Mouse (Mus musculus) neural tube, postnatal 0 days (tissue): Measurements from ENCODE around the gene Aox1. TPM values are rescaled to one million over a fixed set of nuclear protein-coding genes. Genes with fewer than 3 reads are reported as not detected.

ENCODE experiments used
- polyA plus RNA-seq: library from polyadenylated mRNA; unstranded; fragments of >200 nt; fragmentation: Nextera tagmentation; extraction: Ambion mirVana; gene quantifications from 2 replicates; pipeline ENCODE4 v1.2.1, GENCODE M21; 2015

Gene Aox1
- polyA plus RNA-seq, result 0.68 and 0.72 TPM in 2 replicates

DNA sequence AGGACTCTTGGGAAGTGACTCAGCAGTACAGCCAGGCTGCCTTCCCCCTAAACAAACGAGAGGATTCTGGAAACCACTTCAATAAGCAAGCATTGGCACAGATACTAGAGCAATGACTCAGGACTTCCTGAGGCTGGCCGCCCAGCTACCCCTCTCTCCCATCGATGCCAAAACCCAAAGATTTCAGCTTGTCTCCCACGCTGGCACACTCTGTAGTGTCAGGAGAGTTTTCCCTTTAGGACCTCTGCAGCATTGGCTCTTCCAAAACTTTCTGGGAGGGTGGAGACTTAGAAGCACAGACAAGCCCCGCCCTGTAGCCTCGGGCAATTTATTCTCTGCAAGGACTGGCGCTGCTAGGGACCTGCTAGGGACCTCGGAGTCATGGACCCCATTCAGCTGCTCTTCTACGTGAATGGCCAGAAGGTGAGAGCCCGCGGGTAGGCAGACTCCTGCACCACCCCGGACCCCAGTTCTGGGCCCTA is at the start of gene Aox1:
Aox1 (plus strand) TSS at position 296 of the 482 bp plus-strand sequence.

DNA sequence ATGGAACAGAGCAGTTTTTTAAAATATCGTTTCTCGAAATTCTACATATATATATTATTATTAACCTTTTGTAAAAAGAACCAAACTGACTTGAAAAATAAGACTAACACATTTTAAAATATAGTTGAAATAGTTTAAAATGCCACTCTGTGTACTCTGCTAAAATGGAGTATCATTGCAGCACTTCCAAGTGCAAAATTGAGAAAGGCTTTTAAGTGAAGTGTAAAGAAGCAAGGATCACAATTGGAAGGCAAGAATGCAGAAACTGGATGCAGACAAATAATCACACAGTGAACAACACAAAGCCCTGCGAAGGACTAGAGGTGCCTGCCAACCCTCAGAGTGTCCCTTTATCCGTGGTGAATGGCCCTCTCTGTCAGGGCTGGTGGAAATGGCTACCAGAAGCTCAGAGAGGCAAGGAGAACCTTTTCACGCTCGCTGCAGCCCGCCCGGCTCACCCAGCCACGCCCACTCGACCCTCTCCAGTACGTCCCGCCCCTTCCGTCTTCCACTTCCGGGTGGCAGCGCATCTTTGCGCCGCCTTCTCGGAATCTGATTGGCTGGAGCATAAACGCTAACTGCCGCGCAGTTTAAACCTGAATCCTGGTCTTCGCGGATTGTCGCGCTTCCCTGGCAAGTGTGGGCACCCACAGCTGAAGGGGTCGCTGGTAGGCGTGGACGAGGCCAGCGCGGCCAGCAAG is 34.1 kb upstream of the Aox1 start, which contains the start of gene Sgo2a:
Sgo2a (plus strand) TSS at position 540 of the 701 bp plus-strand sequence.

DNA sequence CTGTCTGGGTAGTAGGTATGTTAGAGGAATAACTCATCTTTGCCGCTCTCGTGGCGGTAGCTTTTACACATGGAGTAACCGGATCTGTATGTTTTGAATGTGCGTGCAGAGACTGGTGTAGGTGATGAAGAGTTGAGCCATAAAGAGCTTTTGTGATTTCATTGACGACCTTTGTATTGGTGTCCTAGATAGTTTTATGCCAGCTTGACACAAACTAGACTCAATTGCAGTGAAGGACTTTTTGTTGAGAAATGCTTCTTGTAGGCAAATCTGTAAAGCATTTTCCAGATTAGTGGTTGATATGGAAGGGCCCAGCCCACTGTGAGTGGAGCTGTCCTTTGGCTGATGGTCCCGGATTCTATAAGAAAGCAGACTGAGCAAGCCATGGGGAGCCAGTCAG is 10.9 kb upstream of the Aox1 start, which contains the start of gene Kctd18:
Kctd18 (minus strand) TSS at position 101 of the 400 bp plus-strand sequence.

DNA sequence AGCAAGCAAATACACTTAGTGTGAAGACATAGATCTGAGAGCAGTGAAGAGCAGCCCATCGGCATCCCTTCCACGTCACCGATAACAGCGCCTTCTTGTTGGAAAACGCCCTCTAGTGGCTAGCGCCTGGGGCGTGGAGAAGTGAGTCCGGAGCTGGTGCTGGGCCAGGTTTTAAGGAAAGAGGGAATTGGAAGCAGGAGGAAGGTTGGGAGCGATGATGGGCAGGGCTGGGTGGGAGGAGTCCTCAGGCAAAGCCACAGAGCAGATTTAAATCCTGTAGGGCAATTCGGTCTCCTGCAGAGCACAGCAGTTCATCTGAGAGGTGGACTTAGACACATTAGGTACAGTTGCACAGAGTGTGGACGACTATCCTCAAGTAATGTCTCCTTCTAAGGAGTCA is 83.1 kb downstream of the Aox1 start, which contains the start of gene Aox3:
Aox3 (plus strand) TSS at position 251 of the 400 bp plus-strand sequence.

Other genes with a start within 250 kb of the Aox1 start
- gene Sgo2a, start 34.0 kb upstream of the Aox1 start, polyA plus RNA-seq, result 2.1 and 2.2 TPM in 2 replicates
- 20.3 and 21.7 TPM in 2 replicates for gene Kctd18, start 11.0 kb upstream of the Aox1 start, polyA plus RNA-seq
- gene Aox3, start 83.2 kb downstream of the Aox1 start, polyA plus RNA-seq, result 0.28 and 1.1 TPM in 2 replicates
- 0.35 and 0.87 TPM in 2 replicates for gene Aox4, start 180.5 kb downstream of the Aox1 start, polyA plus RNA-seq
- 0.05 TPM in 1 of 2 replicates, not detected in the other for gene Aox2, start 248.4 kb downstream of the Aox1 start, polyA plus RNA-seq